Mouse (Mus musculus) olfactory bulb, adult 2 months (tissue): ENCODE measurements at regions not wholly inside any gene's neighbourhood (a gene's known extent, or its start where the extent isn't known, plus 50 kb on each side); places are given as distances from the start of the nearest gene placed in this dataset.

Experiments used
- CTCF ChIP-seq: fragments of 200-500 bp; IDR thresholded peaks from 2 replicates; pipeline ENCODE4 v1.5.1; 2012; ENCODE audit warnings: low read depth, mild to moderate bottlenecking, low read length, moderate library complexity; ENCODE audit not compliant: insufficient read depth
- POLR2A ChIP-seq: fragments of 200-500 bp; IDR thresholded peaks from 2 replicates; pipeline ENCODE4 v1.6.1; 2012; ENCODE audit warnings: mild to moderate bottlenecking, low read depth, low read length, moderate library complexity; ENCODE audit not compliant: insufficient read depth

GRCm38 (mm10) chr3:81752955-81753354 is 179.4 kb upstream of the Ctso start:
- TF ChIP-seq CTCF (no peak), POLR2A (no peak)
